Mouse (Mus musculus) CH12.LX (cell line): ENCODE results near the gene Miox.

Experiments
- CHD1 ChIP-seq: IDR thresholded peaks from 2 replicates; pipeline ENCODE4 v1.6.1; 2012; ENCODE audit warnings: low read depth, low read length, improper control_type of control experiment, inconsistent platforms
- MAX ChIP-seq: IDR thresholded peaks from 2 replicates; pipeline ENCODE4 v1.6.1; 2011; ENCODE audit warnings: low read length, improper control_type of control experiment
- POLR2A ChIP-seq: IDR thresholded peaks from 2 replicates; pipeline ENCODE4 v1.6.1; 2011; ENCODE audit warnings: low read depth, mild to moderate bottlenecking, improper control_type of control experiment, low read length
- USF1 ChIP-seq: IDR thresholded peaks from 2 replicates; pipeline ENCODE4 v1.6.1; 2014; ENCODE audit warnings: low read depth, mild to moderate bottlenecking, inconsistent platforms, low read length, improper control_type of control experiment
- ZC3H11A ChIP-seq: IDR thresholded peaks from 2 replicates; pipeline ENCODE4 v1.6.1; 2012; ENCODE audit warnings: low read depth, mild to moderate bottlenecking, inconsistent platforms, low read length, improper control_type of control experiment

DNA sequence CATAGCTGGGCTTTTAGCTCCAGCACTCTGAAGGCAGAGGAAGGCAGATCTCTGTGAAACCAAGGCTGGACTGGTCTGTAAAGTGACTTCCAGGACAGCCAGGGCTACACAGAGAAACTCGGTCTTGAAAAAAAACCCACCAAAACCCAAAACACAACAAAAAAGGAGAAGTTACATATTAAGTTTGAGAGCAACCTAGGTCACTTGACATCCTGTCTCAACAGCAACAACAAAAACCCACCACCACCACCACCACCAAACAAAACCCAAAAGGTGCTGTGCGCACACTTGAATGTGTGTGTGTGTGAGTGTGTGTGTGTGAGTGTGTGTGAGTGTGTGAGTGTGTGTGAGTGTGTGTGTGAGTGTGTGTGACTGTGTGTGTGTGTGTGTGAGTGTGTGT is 5.5 kb downstream of the Miox start:
- TF ChIP-seq ZC3H11A, result no peak
- TF ChIP-seq MAX, result no peak
- TF ChIP-seq CHD1, result no peak
- no peak for TF ChIP-seq USF1
- no peak for TF ChIP-seq POLR2A
